Mouse (Mus musculus): Measurements from ENCODE around the gene Fbxo42. TPM values are rescaled to one million over a fixed set of nuclear protein-coding genes. Genes with fewer than 3 reads are reported as not detected.
A peak's percentile ranks its signal among the peaks of the same experiment; 100 is the strongest.

The Fbxo42 gene
- polyA plus RNA-seq, 1 experiment, result 9.1 TPM

DNA sequence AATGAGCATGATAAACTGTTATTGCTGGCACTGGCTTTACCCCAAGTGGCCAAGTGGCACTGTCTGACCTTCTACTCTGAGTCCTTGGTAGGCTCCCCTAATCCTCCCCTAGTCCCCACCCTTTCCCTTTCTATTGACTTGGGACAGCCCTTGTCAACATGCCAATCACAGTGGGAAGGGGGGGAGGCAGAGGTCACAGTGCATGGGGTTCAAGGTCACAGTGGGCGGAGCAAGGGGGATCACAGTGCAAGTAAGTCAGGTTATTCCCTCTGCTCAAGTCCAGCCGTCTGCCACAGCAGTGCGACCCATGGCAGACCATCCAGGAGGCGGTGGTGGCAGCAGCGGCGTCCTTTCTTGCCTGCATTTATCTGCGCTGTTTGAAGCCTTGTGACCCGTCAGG lies 32.3 kb upstream of the Fbxo42 start:
- no peaks in the 10 kb centered on the region for H3K9me3 ChIP-seq
- no peak overlapping the region for H3K4me3 ChIP-seq (replicated peaks)
- peaks cover 99% of the 10 kb centered on the region for H3K36me3 ChIP-seq (replicated peaks; ENCODE audit: low read length)
- H3K4me1 ChIP-seq, result peaks cover 29% of the 10 kb centered on the region
- no peaks in the 10 kb centered on the region for H3K27me3 ChIP-seq (replicated peaks)
- TF ChIP-seq GATA1 (IDR thresholded peaks at IDR 0.05; ENCODE audit: borderline replicate concordance, low read length) (no peak), FLI1 (IDR thresholded peaks at IDR 0.05; ENCODE audit: low read length) (no peak)

DNA sequence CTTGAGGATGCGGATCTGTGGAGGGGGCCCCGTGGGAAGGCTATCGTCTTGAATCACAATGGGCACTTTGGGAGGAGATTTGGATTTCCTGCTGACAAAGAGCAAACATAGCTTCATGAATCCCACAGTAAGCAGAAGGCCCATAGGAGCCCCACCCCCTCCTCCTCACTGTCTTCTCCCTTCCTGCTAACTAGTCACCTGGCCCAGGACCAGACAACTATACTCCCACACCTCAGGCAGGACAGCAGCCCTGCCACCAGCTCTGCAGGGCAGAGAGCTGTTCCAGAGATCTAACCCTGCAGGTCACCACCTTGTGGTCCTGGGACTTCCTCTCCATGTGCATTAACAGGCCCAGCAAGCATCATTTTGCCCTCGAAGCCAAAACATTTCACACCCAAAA lies 29.0 kb upstream of the Fbxo42 start:
- Histone ChIP-seq H3K9me3 (no peaks in the 10 kb centered on the region), H3K36me3 (replicated peaks; ENCODE audit: low read length) (peaks cover 88% of the 10 kb centered on the region), H3K4me3 (replicated peaks) (no peak overlapping the region), H3K27me3 (replicated peaks) (no peaks in the 10 kb centered on the region), H3K4me1 (peaks cover 60% of the 10 kb centered on the region)
- TF ChIP-seq FLI1 (IDR thresholded peaks at IDR 0.05; ENCODE audit: low read length) (no peak), GATA1 (IDR thresholded peaks at IDR 0.05; ENCODE audit: borderline replicate concordance, low read length) (no peak)

DNA sequence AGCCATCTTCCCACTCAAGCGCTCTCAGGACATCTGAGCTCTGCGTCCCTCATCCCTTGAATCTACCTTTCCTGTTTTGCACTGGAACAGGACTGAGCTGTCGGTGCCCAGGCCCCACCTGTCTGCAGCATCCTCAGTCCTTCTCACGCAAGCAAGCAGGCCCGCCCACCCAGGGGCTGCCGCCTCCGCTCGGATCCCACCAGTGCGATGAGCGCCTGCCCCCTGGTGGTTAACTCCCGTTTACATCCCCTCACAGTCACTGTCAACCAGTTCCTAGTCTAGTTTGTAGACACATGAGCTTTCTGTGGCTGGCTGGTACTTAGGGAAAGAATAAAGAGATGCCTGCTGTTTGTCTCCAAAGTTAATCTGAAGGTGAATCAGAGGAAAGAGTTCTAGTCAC lies 27.0 kb upstream of the Fbxo42 start:
- H3K36me3 ChIP-seq (replicated peaks; ENCODE audit: low read length), result peaks cover 77% of the 10 kb centered on the region
- H3K4me1 ChIP-seq, result peaks cover 72% of the 10 kb centered on the region

DNA sequence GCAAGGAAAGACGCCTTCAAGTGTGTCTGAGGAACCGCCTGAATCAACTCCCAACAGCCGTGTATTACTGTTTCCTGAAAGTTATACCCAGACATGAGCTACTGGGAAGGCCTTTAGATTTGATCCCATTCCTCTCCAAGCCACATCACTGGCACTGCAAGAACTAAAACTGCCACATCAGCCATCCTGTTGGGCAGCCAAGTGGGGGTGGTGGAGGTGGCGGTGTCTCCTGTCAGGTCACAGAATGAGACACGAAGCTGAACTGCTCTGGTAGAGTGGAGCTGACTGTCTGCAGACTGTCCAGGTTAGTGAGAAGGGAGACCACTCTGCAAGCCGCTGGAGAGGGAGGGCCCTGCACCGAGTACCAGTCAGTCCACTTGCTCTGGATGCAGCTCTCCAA lies 25.1 kb upstream of the Fbxo42 start:
- Histone ChIP-seq H3K4me1 (peaks cover 86% of the 10 kb centered on the region), H3K4me3 (replicated peaks) (peak overlapping the region; percentile 1), H3K36me3 (replicated peaks; ENCODE audit: low read length) (peaks cover 71% of the 10 kb centered on the region), H3K9me3 (no peaks in the 10 kb centered on the region), H3K27me3 (replicated peaks) (no peaks in the 10 kb centered on the region)
- no peak for TF ChIP-seq FLI1 (IDR thresholded peaks at IDR 0.05; ENCODE audit: low read length)
- TF ChIP-seq GATA1 (IDR thresholded peaks at IDR 0.05; ENCODE audit: borderline replicate concordance, low read length), result no peak

More for the DNA sequence above, 27.0 kb upstream of the Fbxo42 start:
- H3K27me3 ChIP-seq (replicated peaks), result no peaks in the 10 kb centered on the region
- H3K9me3 ChIP-seq, result no peaks in the 10 kb centered on the region
- no peak overlapping the region for H3K4me3 ChIP-seq (replicated peaks)
- TF ChIP-seq GATA1 (IDR thresholded peaks at IDR 0.05; ENCODE audit: borderline replicate concordance, low read length), result no peak

DNA sequence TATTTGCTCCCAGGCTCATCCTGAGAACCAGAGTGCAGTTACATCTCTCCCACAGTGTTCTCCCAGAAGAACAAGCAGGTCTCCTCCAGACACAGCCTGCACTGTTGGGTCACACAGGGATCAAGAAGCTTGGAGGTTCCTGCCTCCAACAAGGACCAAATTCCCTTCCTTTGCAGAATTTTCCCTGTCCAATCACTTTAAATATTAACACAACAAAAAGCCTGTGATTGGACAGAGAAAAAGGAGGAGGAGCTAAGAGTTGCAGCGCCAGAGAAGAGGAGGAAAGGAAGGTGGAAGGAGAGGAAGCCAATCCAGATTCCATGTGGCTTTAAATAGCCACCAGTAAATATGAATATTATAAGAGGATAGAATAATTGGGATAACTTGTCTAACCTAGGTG lies 24.6 kb upstream of the Fbxo42 start:
- no peaks in the 10 kb centered on the region for H3K9me3 ChIP-seq
- H3K27me3 ChIP-seq (replicated peaks), result no peaks in the 10 kb centered on the region
- H3K4me3 ChIP-seq (replicated peaks), result peak overlapping the region; percentile 1
- H3K4me1 ChIP-seq, result peaks cover 86% of the 10 kb centered on the region
- H3K36me3 ChIP-seq (replicated peaks; ENCODE audit: low read length), result peaks cover 67% of the 10 kb centered on the region
- TF ChIP-seq FLI1 (IDR thresholded peaks at IDR 0.05; ENCODE audit: low read length), result no peak
- no peak for TF ChIP-seq GATA1 (IDR thresholded peaks at IDR 0.05; ENCODE audit: borderline replicate concordance, low read length)

DNA sequence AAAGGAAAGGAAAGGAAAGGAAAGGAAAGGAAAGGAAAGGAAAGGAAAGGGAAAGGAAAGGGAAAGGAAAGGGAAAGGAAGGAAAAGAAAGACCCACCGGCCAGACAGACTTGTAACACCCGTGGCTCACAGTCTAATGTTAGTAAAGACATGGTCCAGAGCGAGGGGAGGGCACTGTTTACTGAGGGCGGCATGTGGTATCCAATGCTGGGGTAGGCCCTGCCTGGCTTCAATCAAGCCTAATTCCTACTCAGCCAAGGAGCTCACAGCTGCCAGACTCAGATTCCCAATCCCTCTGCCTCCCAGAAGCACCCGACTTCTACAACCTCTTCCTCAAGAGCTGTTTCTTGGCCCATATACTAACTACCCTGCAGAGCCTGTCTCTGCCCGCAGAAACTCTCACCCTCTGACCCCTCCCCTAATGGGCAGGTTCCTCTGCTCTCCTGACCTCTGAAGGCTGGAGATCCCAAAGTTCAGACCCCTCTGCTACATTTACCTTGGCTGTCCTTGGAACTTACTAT lies 18.5 kb upstream of the Fbxo42 start:
- H3K27me3 ChIP-seq (replicated peaks), result no peaks in the 10 kb centered on the region
- peaks cover 52% of the 10 kb centered on the region for H3K36me3 ChIP-seq (replicated peaks; ENCODE audit: low read length)
- peaks cover 73% of the 10 kb centered on the region for H3K4me1 ChIP-seq
- H3K9me3 ChIP-seq, result no peaks in the 10 kb centered on the region
- TF ChIP-seq GATA1 (IDR thresholded peaks at IDR 0.05; ENCODE audit: borderline replicate concordance, low read length) (no peak), FLI1 (IDR thresholded peaks at IDR 0.05; ENCODE audit: low read length) (no peak)
- H3K4me3 ChIP-seq (replicated peaks), result no peak overlapping the region

DNA sequence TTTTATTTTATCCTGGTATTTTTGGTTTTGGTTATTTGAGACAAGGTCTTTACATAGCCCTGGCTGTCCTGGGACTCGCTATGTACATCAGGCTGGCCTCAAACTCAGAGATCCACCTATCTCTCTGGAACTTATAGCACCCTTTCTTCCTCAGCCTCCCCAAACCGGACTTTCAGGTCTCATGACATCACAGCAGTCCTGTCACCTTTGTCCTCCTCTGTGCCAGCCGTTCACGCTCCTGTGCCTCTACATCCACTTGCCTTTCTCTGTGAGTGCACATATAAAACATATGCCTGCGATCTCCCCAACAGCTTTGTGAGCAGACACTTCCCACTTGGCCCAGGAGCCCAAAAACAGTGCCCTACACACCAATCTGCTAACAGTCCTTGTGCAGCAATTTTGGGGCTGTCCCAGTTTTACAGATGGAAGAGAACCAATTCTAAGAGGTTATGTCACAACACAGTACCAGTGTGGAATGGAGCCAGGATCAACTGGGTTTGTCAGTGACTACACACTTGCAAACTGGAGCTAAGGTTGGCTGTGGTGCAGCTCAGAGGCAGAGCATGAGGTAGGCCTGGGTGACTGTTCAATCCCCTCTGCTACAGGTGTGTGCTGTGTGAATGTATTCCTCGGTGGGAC lies 16.9 kb upstream of the Fbxo42 start:
- Histone ChIP-seq H3K4me1 (peaks cover 72% of the 10 kb centered on the region), H3K36me3 (replicated peaks; ENCODE audit: low read length) (peaks cover 58% of the 10 kb centered on the region), H3K9me3 (no peaks in the 10 kb centered on the region), H3K27me3 (replicated peaks) (no peaks in the 10 kb centered on the region), H3K4me3 (replicated peaks) (no peak overlapping the region)
- no peak for TF ChIP-seq FLI1 (IDR thresholded peaks at IDR 0.05; ENCODE audit: low read length)

DNA sequence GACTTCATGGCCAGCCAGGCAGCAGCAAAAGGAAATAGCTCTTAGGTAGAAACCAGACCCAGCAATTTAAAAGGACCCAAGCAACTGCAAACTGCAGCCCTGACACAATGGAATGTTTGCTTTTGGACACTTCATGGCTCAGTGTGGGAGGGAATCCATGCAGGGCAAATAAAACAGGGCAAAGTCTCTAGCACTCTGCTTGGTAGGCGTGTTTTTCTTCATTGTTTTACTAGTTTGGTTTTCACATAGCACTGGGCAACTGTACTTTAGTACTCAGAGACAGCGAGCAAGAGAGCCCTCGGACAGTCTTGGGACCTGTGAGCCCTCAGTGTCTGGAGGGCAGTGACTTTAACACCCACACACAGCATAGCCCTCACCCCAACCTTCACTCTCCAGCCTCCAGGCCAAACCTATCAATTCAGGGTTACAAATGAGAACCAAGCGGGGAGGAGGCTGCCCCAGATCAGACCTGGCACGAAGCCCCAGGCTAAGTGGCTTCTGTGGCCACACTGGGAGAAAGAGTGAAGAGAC lies 16.1 kb upstream of the Fbxo42 start:
- H3K36me3 ChIP-seq (replicated peaks; ENCODE audit: low read length), result peaks cover 59% of the 10 kb centered on the region
- TF ChIP-seq FLI1 (IDR thresholded peaks at IDR 0.05; ENCODE audit: low read length) (no peak), GATA1 (IDR thresholded peaks at IDR 0.05; ENCODE audit: borderline replicate concordance, low read length) (no peak)
- H3K4me1 ChIP-seq, result peaks cover 72% of the 10 kb centered on the region

DNA sequence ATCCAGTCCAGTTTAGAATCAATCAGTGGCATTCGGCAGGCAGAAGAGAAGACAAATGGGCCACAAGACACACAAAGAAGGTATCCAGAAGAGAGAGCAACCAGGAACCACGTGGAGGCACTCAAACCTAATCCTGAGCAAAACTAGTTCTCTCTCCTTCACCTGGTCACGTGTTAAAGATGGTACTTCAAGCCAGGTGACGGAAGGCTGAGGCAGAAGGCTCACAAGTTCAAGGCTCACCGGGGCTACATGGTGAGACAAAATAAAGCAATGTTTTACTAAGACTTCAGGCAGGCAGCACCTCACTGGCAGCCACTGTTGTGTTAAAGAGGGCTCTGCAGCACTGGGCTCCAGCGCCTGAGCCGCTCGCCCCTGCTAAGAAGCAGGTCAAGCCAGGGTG lies 15.5 kb upstream of the Fbxo42 start:
- TF ChIP-seq FLI1 (IDR thresholded peaks at IDR 0.05; ENCODE audit: low read length) (no peak), GATA1 (IDR thresholded peaks at IDR 0.05; ENCODE audit: borderline replicate concordance, low read length) (no peak)
- Histone ChIP-seq H3K27me3 (replicated peaks) (no peaks in the 10 kb centered on the region), H3K4me3 (replicated peaks) (no peak overlapping the region), H3K4me1 (peaks cover 73% of the 10 kb centered on the region), H3K36me3 (replicated peaks; ENCODE audit: low read length) (peaks cover 59% of the 10 kb centered on the region), H3K9me3 (no peaks in the 10 kb centered on the region)

More for the DNA sequence above, 16.1 kb upstream of the Fbxo42 start:
- Histone ChIP-seq H3K9me3 (no peaks in the 10 kb centered on the region), H3K27me3 (replicated peaks) (no peaks in the 10 kb centered on the region), H3K4me3 (replicated peaks) (no peak overlapping the region)

DNA sequence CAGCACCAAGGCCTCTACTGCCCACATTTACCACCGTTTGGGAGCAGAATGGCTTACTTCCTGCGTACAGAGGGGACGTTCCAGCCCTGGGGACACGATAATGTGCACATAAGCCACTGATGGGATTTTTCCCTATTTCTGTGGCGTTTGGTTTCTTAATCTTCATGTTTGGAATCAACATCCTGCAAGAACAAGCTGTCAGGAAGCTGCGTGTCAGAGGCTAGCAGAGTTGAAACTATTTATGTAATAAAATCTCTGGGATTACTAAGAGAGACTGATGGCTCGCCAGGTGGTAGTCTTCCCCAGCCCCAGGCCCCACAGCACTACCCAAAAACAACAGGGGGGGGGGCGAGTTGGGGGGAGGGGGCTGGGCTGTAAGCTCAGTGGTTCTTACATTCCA lies 14.5 kb upstream of the Fbxo42 start:
- TF ChIP-seq GATA1 (IDR thresholded peaks at IDR 0.05; ENCODE audit: borderline replicate concordance, low read length) (no peak), FLI1 (IDR thresholded peaks at IDR 0.05; ENCODE audit: low read length) (no peak)
- peaks cover 80% of the 10 kb centered on the region for H3K4me1 ChIP-seq
- H3K36me3 ChIP-seq (replicated peaks; ENCODE audit: low read length), result peaks cover 58% of the 10 kb centered on the region
- no peaks in the 10 kb centered on the region for H3K9me3 ChIP-seq
- H3K4me3 ChIP-seq (replicated peaks), result peak overlapping the region; percentile 47
- no peaks in the 10 kb centered on the region for H3K27me3 ChIP-seq (replicated peaks)

Data from megakaryocyte, embryonic 14.5 days (primary cell).